Mouse (Mus musculus): ENCODE results near the gene Smco3.
"Not testable (repeated sequence)": the region's sequence is repeated elsewhere in the genome, so short reads cannot be mapped to it uniquely, and the experiment has no call there.

The Smco3 gene

DNA sequence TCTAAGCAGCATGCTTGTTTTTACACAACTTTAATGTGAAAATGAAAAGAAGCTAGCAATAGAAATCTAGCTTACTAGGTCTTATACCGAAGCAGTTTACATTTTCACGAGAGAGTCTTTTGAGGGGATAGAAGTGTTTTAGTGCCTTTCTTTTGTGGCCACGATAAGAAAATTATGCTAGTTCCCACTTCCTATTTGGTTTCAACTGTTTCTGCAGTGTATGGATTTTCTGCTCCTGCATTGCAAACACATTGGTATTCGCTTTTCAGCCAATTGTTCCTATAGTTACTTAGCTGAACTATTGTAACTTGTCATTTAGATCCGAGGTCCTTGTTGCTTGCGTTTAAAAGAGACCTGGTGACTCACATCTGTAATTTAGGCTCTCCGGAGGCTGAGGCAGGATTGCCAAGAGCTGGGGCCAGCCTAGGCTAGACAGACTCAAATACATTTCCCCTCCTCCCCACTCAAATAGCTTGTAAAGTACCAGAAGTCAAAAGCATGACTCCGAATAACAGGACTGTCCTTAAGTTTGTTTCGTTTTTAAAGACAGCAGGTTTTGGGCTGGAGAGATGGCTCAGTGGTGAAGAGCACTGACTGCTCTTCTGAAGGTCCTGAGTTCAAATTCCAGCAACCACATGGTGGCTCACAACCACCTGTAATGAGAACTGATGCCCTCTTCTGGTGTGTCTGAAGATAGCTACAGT lies 30.4 kb downstream of the Smco3 start:
- no peak for DNase-seq

DNA sequence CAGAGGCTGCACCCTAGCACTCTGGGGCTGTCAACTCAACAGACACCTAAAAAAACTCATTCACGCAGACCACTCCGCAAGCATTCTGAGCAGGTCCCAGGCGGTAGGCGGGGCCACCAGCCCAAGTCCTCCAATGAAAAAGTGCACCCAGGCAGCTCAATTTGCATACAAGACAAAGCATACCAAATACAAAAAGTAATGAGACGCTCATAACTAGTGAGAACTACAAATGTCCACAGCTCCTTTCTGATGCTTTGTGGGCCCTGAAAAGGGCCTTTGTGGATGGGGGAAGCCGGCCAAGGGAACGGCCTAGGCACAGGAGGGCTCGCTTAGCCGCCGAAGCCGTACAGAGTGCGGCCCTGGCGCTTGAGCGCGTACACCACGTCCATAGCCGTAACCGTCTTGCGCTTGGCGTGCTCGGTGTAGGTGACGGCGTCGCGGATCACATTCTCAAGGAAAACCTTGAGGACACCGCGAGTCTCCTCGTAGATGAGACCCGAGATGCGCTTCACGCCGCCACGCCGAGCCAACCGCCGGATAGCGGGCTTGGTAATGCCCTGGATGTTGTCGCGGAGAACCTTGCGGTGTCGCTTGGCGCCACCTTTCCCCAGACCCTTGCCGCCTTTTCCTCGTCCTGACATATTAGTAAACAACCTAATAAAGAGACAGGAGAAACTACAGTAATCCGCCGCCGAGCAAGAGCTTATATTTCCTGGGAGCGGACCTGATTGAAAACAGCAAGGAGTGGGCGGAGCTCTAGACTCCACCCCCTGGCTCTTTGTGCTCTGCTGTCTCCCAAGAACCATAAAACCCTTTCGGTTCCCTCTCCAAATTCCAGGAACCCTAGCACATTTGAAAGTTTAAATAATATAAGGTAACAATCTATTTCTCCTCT lies 31.3 kb downstream of the Smco3 start, which contains the start of gene Hist4h4:
Gene Hist4h4 (minus strand): TSS at position 677 of the 895 bp plus-strand sequence.
- peak; percentile 94 for DNase-seq

DNA sequence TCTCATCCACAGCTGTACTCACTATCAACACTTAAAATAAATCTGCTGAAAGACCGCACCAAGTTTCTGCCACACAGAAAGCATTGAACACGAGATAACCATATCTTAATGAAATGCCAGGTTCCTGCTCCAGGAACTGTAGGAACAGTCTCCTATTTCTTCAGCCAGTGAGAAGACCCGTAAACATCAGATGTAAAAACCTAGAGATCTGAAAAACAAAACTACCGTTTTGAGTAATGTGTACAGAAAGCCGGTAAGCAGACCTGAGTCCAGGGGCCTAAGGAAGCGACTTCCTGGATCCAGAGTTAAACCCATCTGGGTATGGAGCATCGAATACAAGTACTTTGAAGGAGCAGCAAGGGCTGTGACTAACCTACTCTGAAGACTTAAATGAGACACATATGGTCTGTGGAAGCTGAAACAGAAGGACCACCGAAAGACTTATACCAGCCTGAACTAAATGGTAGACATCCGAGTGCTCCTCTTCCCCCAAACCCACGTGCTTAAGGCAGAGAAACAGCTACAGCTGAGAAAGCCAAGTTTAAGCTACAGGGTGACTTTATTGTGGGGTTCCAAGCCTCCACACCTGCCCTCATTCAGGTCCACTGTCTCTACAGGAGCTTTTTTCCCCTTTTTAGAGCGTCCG lies 32.0 kb downstream of the Smco3 start:
- DNase-seq, result no peak

DNA sequence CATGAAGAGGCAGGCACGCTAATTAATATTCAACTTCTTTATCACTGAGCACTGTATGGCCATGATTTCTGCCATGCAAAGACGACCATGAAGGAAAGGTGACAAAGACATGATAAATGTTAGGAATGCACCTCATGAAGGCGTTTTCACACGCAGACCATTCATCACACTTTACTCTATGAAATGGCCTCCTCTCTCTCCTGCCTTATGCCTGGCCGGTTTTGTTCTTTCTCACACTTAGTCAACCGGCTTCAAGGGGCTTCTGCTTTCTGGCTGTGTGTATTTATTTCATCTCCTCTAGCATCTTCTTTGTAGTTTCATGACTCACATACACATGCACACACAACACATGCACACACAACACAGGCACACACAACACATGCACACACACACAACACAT lies 34.0 kb downstream of the Smco3 start:
- DNase-seq, result no peak

DNA sequence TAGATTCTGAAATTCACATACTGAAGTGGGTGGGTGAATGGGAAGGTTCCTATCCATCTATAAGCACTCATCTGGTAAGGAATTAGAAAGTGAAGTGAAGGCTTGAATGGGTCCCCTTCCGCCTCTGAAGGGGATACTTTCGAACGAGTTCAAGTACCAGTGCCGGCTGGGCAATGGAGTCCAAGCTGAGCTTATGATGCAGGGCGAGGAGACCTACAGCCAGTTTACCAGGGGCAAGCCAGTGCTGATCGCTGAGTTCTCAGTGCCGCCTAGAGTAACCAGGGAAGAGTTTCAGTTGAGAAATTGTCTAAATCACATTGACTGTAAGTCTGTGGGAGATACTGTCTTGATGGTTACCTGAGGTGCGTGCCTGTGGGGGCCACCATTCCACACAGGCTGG lies 34.5 kb downstream of the Smco3 start:
- DNase-seq, result no peak

DNA sequence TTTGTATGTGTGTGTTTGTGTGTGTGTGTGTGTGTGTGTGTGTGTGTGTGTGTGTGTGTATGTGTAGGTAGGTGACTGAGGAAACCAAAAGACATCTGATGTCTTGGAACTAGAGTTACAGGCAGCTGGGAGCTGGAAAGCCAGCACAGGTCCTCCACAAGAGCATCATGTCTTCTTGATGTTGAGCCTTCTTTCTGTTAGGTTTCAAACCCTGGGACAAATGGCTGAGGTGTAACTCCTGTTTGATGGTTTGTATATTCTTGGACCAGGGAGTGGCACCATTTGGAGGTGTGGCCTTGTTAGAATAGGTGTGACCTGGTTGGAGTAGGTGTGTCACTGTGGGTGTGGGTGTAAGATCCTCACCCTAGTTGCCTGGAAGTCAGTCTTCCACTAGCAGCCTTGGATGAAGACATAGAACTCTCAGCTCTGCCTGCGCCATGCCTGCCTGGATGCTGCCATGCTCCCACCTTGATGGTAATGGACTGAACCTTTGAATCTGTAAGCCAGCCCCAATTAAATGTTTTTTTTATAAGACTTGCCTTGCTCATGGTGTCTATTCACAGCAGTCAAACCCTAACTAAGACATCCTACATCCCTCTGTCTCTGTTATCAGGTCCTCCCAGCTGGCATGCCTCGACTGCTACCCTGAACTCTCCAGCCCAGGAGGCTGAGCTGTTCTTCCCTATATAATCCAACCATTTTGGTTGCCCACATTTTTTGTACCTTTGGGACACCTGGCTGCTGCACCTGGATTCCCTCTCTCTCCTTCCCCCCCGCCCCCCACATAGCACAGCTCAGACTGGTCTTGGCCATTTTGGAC lies 37.2 kb downstream of the Smco3 start:
- DNase-seq, result not testable (repeated sequence)

DNA sequence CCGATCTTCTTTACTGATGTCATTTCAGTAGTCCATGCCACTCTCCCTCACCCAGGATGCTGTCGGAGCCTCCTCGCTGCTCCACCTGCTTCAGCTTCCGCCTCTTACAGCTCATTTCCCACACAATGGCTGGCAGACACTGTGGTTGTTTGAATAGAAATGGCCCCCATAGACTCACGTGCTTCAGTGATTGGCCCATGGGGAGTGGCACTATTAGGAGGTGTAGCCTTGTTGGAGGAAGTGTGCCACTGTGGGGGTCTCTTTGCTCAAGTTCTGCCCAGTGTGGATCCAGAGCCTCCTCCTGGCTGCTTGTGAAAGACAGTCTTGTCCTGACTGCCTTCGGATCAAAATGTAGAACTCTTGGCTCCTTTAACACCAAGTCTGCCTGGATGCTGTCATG lies 39.4 kb downstream of the Smco3 start:
- DNase-seq, result no peak

DNA sequence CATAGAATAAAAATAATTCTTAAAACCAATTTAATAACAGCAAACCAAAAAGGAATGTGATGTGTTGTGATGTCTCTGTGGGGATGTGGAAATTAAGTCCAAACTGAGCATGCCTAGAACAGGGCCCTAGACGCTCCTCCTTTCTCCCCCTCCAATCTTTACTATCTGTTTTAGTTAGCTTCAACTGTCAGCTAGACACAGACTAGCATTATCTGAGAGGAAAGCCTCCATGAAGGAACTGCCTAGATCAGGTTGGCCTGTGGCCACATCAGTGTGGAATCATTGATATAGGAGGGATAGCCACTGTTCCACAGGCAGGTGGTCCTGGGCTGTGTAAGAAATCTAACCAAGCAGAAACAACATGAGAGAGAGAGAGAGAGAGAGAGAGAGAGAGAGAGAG lies 40.1 kb downstream of the Smco3 start:
- no peak for DNase-seq

DNA sequence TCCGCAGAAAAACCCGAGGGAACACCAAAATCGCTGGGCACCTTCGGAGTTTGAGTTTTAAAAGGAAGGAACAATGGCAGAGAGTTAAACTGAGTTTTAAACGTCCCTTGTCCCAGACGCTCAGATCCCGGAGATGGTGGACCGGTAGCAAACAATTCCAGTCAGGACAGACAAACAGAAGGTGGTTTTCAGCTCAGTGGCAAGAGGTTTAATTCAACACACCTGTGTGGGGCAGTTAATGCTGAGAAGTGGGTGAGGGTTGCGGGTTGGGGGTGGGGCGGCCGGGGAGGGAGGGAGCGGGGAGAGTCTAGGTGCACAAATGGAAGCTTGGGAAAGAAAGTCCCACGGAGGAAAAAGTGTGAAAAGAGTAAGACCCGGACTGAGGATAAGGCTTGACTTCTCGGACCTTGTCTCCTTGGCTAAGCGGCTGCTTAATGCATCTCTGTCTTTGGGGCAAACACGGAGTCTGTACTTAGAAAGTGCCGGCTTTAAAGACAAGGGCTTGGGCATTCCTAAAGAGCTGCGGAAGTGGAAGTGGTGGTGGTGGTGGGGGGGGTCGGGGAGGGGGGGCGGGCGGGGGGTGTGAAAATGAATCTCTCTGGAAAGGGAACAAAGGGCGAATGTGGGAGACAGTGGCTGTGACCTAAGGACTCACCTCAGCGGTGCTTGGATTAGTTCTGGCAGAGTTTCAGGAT lies 41.3 kb downstream of the Smco3 start:
- no peak for DNase-seq

DNA sequence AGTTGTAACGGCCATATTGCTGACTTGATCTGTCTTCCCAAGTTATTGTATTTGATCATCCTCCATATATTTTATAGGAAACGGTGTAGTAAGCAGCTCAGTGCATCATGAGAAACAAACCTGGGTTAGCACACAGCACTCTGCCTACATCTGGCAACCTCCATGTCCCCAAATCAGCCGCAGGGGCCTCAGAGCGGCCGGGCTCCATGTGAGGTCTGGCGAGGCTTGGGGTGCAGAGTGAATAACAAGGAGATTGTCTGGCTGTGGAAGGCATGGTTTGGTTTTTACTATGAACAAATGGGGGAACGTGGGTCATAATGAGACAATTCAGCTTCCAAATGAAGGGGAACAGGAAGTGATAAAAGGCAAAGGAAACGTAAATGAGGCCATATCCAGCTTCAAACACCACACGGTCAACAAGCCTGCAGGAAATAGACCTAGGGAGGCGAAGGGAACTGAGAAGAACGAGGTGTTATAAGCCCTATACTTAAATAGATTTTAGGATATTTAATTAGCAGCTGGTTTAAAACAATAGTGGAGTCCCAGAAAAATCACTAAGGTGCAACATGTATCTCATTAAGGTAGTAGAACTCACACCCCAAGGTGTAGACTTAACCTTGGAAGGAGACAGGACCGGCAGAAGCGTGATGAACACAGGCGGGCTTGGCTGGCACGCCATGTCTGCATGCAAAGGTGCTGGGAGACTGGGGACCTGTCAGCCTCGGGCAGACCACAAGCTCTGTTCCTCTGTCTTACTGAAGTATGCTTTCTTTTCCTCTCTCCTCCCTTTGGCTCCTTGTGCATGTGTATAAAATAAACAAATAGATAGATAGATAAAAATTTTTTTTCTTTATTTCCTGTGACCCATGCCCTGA lies 42.1 kb downstream of the Smco3 start:
- DNase-seq, result no peak

DNA sequence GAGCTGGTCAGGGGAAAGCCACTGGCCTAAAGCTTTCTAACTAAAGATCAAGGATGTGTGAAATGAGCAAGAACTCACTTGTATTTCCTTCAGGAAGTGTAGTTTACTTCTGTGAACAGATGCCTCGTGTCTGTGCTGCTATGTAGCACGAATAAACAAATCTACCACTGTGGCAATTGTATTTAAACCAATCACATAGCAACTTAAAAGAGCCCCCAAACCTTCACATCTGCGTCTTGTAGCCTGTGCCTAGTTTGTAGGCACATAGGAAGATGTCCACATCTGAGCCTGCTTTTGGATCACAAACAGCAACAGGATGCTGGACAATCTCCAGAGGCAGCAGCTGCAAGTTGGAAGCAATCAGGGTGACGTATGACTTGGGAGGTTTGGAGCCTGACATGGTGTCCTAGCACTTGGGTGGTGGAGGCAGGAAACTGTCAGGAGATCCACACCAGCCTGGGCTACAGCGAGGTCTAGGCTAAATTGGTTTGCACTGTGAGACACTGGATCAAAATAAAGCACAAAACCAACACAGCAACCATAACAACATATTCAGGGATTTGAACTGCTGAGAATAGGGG lies 45.8 kb downstream of the Smco3 start:
- no peak for DNase-seq

DNA sequence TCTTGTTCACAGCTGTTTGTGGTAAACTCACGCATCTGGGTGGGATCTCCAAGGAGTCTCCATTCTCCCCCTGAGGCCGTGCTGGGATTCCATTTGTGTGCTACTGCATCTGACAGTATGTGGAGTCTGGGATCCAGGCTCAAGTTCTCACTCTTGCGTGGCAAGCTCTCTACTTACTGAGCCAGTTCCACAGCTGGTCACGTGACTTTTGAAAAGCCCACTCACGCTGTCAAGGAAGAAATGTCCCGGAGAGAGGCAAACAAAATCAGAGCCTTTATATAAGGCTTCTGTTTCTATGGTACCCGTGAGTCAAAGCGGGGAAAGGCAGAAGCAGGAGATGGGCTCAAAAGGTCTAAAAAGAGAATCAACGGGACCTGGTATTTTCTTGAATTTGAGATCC lies 52.5 kb downstream of the Smco3 start:
- DNase-seq, result peak; percentile 42

DNA sequence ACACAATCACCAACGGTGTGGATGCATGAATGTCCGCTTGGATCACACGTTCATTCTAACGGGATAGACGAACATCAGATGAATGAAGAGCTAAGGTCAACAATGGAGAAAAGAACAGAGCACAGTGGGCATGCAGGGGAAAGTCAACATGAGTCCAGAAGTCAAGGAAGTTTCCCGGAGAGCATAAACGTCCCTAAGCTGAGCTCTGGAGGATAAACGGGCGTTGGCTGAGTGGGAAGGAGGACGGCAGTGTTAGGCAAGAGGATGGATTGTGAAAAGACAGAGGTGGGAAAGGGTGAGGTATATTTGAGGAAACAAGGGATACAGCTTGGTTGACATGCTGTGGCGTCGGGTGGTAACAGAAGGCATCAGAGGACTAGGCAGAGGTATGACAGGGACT lies 53.1 kb downstream of the Smco3 start:
- DNase-seq, result no peak

DNA sequence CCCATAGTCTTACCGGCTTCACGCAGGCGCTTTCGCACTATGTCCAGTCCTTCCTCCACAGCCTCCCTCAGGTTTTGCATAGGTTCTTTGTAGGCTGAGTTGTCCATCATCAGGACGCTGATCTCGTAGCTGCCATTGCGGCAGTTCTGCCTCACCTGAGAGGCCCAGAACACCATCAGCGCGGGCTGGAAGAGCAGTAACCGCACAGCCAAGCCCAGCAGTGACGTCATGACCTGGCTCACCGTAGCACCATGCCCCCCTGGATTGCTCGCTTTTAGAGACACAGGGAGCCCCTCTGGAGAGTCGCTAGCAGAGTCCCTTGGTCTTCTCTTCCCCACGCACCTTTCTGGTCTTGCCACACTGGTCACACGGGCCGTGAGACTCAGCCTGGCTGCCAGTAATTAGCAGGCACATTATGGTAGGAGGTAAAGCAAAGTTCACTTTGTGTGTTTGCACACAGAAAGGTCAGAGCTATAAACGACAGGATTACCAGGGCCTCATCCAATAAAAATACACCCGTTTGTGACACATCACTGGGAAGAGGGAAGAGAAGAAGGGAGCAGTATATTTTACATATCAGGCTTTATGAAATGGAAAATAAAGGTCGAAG lies 53.8 kb downstream of the Smco3 start, which contains the start of gene Gucy2c:
Gene Gucy2c (minus strand): TSS at position 389 of the 610 bp plus-strand sequence.
- DNase-seq, result no peak

All from right cerebral cortex, adult 18-20 months (tissue).